Mouse (Mus musculus): Measurements from ENCODE around the gene Rfx5. TPM values are rescaled to one million over a fixed set of nuclear protein-coding genes. Genes with fewer than 3 reads are reported as not detected.

The Rfx5 gene
- polyA plus RNA-seq, 1 experiment from 2014 or later, result 2.6 TPM

- Histone ChIP-seq H3K9me3 (replicated peaks) (no peaks in the 10 kb centered on the region), H3K4me3 (no peak overlapping the region), H3K36me3 (peaks cover 6% of the 10 kb centered on the region), H3K27me3 (replicated peaks) (no peaks in the 10 kb centered on the region), H3K27ac (no peak overlapping the region; the same call in 1 of the 2 replicates), H3K9ac (no peak overlapping the region), H3K4me1 (peaks cover 38% of the 10 kb centered on the region), H3K4me2 (no peak overlapping the region)
- 69% methylated on average over 3 of the region's 3 CpGs for WGBS (ENCODE audit: insufficient replicate concordance)
- ATAC-seq, result no peak
Measured at GRCm38 (mm10) chr3:94972552-94972951, 18.7 kb downstream of the Rfx5 start.

- no peak overlapping the region for H3K27ac ChIP-seq
- no peaks in the 10 kb centered on the region for H3K9me3 ChIP-seq (replicated peaks)
- H3K4me2 ChIP-seq, result peak overlapping the region; percentile 90
- peak overlapping the region; percentile 92 for H3K9ac ChIP-seq
- peaks cover 15% of the 10 kb centered on the region for H3K36me3 ChIP-seq
- H3K4me1 ChIP-seq, result peaks cover 41% of the 10 kb centered on the region
- no peak for ATAC-seq
- peak overlapping the region; percentile 94 for H3K4me3 ChIP-seq
- H3K27me3 ChIP-seq (replicated peaks), result no peaks in the 10 kb centered on the region
- WGBS (ENCODE audit: insufficient replicate concordance), result 88% methylated on average over 5 of the region's 5 CpGs
Measured at GRCm38 (mm10) chr3:94973620-94974019, 19.7 kb downstream of the Rfx5 start.

GRCm38 (mm10) chr3:94974026-94974527 lies 20.2 kb downstream of the Rfx5 start:
- Histone ChIP-seq H3K4me1 (peaks cover 41% of the 10 kb centered on the region), H3K27me3 (replicated peaks) (no peaks in the 10 kb centered on the region), H3K9me3 (replicated peaks) (no peaks in the 10 kb centered on the region), H3K9ac (peak overlapping the region; percentile 92), H3K27ac (0 out of 2 replicates have a peak overlapping the region, but pooled peaks have one; percentile 22), H3K4me2 (peak overlapping the region; percentile 90), H3K4me3 (peak overlapping the region; percentile 94), H3K36me3 (peaks cover 18% of the 10 kb centered on the region)
- peak; percentile 45 for ATAC-seq
- WGBS (ENCODE audit: insufficient replicate concordance), result 29% methylated on average over 9 of the region's 9 CpGs

GRCm38 (mm10) chr3:94974528-94975422 lies 20.9 kb downstream of the Rfx5 start, which contains the start of gene Pi4kb:
Gene Pi4kb (plus strand): TSS chr3:94974731.
- H3K9me3 ChIP-seq (replicated peaks), result no peaks in the 10 kb centered on the region
- H3K36me3 ChIP-seq, result peaks cover 21% of the 10 kb centered on the region
- H3K9ac ChIP-seq, result peak within 1 kb of the TSS; percentile 92
- peak within 1 kb of the TSS; percentile 94 for H3K4me3 ChIP-seq
- ATAC-seq, result peak; percentile 90
- H3K4me2 ChIP-seq, result peak within 1 kb of the TSS; percentile 90
- peaks cover 41% of the 10 kb centered on the region for H3K4me1 ChIP-seq
- H3K27ac ChIP-seq, result peak within 1 kb of the TSS; percentile 84
- no peaks in the 10 kb centered on the region for H3K27me3 ChIP-seq (replicated peaks)
- WGBS (ENCODE audit: insufficient replicate concordance), result under 1% methylated on average over 57 of the region's 57 CpGs

- no peak overlapping the region for H3K4me3 ChIP-seq
- H3K27me3 ChIP-seq (replicated peaks), result no peaks in the 10 kb centered on the region
- WGBS (ENCODE audit: insufficient replicate concordance), result 89% methylated on average over 11 of the region's 11 CpGs
- no peak overlapping the region for H3K9ac ChIP-seq
- no peak overlapping the region for H3K27ac ChIP-seq
- H3K36me3 ChIP-seq, result peaks cover 60% of the 10 kb centered on the region
- no peaks in the 10 kb centered on the region for H3K9me3 ChIP-seq (replicated peaks)
- H3K4me1 ChIP-seq, result peaks cover 33% of the 10 kb centered on the region
- ATAC-seq, result no peak
- H3K4me2 ChIP-seq, result no peak overlapping the region
Measured at GRCm38 (mm10) chr3:94984312-94984711, 30.4 kb downstream of the Rfx5 start.

- ATAC-seq, result no peak
- H3K4me1 ChIP-seq, result peaks cover 33% of the 10 kb centered on the region
- H3K27ac ChIP-seq, result no peak overlapping the region
- peaks cover 64% of the 10 kb centered on the region for H3K36me3 ChIP-seq
- 79% methylated on average over 2 of the region's 2 CpGs for WGBS (ENCODE audit: insufficient replicate concordance)
- H3K4me2 ChIP-seq, result no peak overlapping the region
- H3K9me3 ChIP-seq (replicated peaks), result no peaks in the 10 kb centered on the region
- H3K27me3 ChIP-seq (replicated peaks), result no peaks in the 10 kb centered on the region
- H3K4me3 ChIP-seq, result no peak overlapping the region
- no peak overlapping the region for H3K9ac ChIP-seq
Measured at GRCm38 (mm10) chr3:94985513-94985912, 31.6 kb downstream of the Rfx5 start.

GRCm38 (mm10) chr3:94987578-94987977 lies 33.7 kb downstream of the Rfx5 start:
- Histone ChIP-seq H3K4me2 (no peak overlapping the region), H3K4me1 (peaks cover 33% of the 10 kb centered on the region), H3K9ac (no peak overlapping the region), H3K36me3 (peaks cover 60% of the 10 kb centered on the region), H3K27ac (no peak overlapping the region), H3K9me3 (replicated peaks) (no peaks in the 10 kb centered on the region), H3K4me3 (no peak overlapping the region), H3K27me3 (replicated peaks) (no peaks in the 10 kb centered on the region)
- peak; percentile 87 for ATAC-seq

GRCm38 (mm10) chr3:94989159-94989761 lies 35.4 kb downstream of the Rfx5 start:
- peaks cover 33% of the 10 kb centered on the region for H3K4me1 ChIP-seq
- H3K27me3 ChIP-seq (replicated peaks), result no peaks in the 10 kb centered on the region
- peaks cover 64% of the 10 kb centered on the region for H3K36me3 ChIP-seq
- no peak overlapping the region for H3K4me3 ChIP-seq
- no peak overlapping the region for H3K27ac ChIP-seq
- no peak overlapping the region for H3K4me2 ChIP-seq
- H3K9me3 ChIP-seq (replicated peaks), result no peaks in the 10 kb centered on the region
- WGBS (ENCODE audit: insufficient replicate concordance), result 70% methylated on average over 9 of the region's 9 CpGs
- no peak for ATAC-seq
- H3K9ac ChIP-seq, result no peak overlapping the region

GRCm38 (mm10) chr3:94996946-94997345 lies 43.1 kb downstream of the Rfx5 start:
- H3K9ac ChIP-seq, result no peak overlapping the region

GRCm38 (mm10) chr3:95002569-95002968 lies 48.7 kb downstream of the Rfx5 start:
- Histone ChIP-seq H3K27ac (no peak overlapping the region), H3K4me1 (peaks cover 22% of the 10 kb centered on the region), H3K4me3 (no peak overlapping the region), H3K36me3 (peaks cover 95% of the 10 kb centered on the region), H3K9me3 (replicated peaks) (no peaks in the 10 kb centered on the region), H3K27me3 (replicated peaks) (no peaks in the 10 kb centered on the region), H3K4me2 (no peak overlapping the region), H3K9ac (no peak overlapping the region)
- no peak for ATAC-seq
- WGBS (ENCODE audit: insufficient replicate concordance), result 83% methylated on average over 4 of the region's 4 CpGs

More at GRCm38 (mm10) chr3:94996946-94997345, 43.1 kb downstream of the Rfx5 start:
- Histone ChIP-seq H3K9me3 (replicated peaks) (no peaks in the 10 kb centered on the region), H3K27me3 (replicated peaks) (no peaks in the 10 kb centered on the region), H3K4me3 (no peak overlapping the region), H3K27ac (no peak overlapping the region), H3K36me3 (peaks cover 95% of the 10 kb centered on the region), H3K4me1 (0 out of 2 replicates have a peak, but pooled peaks cover 5% of the 10 kb centered on the region), H3K4me2 (no peak overlapping the region)
- ATAC-seq, result no peak; the same call in 1 of the 2 replicates
- WGBS (ENCODE audit: insufficient replicate concordance), result 24% methylated on average over 2 of the region's 2 CpGs

GRCm38 (mm10) chr3:95003273-95003672 lies 49.4 kb downstream of the Rfx5 start:
- no peak overlapping the region for H3K4me2 ChIP-seq
- H3K36me3 ChIP-seq, result peaks cover 95% of the 10 kb centered on the region
- no peaks in the 10 kb centered on the region for H3K9me3 ChIP-seq (replicated peaks)
- H3K4me3 ChIP-seq, result no peak overlapping the region
- peaks cover 22% of the 10 kb centered on the region for H3K4me1 ChIP-seq
- ATAC-seq, result no peak
- no peak overlapping the region for H3K9ac ChIP-seq
- no peak overlapping the region for H3K27ac ChIP-seq
- H3K27me3 ChIP-seq (replicated peaks), result no peaks in the 10 kb centered on the region

- WGBS (ENCODE audit: insufficient replicate concordance), result 87% methylated on average over 3 of the region's 3 CpGs
- ATAC-seq, result no peak
- no peak overlapping the region for H3K4me3 ChIP-seq
Measured at GRCm38 (mm10) chr3:95005651-95006050, 51.8 kb downstream of the Rfx5 start.

More at GRCm38 (mm10) chr3:95005651-95006050, 51.8 kb downstream of the Rfx5 start:
- peaks cover 22% of the 10 kb centered on the region for H3K4me1 ChIP-seq
- H3K27me3 ChIP-seq (replicated peaks), result no peaks in the 10 kb centered on the region
- no peak overlapping the region for H3K4me2 ChIP-seq
- peaks cover 97% of the 10 kb centered on the region for H3K36me3 ChIP-seq
- no peak overlapping the region for H3K27ac ChIP-seq
- no peaks in the 10 kb centered on the region for H3K9me3 ChIP-seq (replicated peaks)
- H3K9ac ChIP-seq, result no peak overlapping the region
